Mouse (Mus musculus): ENCODE data around the gene Def8. TPM values are rescaled to one million over a fixed set of nuclear protein-coding genes. Genes with fewer than 3 reads are reported as not detected.

Def8 gene
- total and polyA plus RNA-seq, 3 experiments: 17.9 to 22.4 (median 19.9) TPM

DNA sequence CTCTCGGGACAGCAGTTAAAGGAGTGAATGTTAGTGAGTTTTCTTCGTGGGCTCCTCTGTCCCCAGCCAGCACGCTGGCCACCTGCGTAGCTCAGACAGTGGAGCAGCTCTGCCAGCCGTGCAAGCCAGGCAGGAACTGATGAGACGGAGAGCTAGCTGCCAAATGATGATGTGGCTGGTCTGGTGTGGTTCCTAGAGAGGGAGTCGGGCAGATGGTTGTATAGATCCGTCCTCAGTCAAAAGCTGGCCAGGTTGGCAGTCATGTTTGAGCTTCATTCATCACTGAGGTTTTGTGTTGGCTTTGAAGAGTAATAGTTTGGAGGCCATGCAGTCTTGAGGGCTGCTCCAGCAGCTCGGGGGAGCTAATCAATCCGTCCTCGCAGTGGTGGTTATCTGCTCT is 75.6 kb downstream of the Def8 start:
- Histone ChIP-seq H3K9me3 (replicated peaks; ENCODE audit: low read length) (peaks cover 11% of the 10 kb centered on the region), H3K27ac (ENCODE audit: insufficient read depth, low read depth) (no peak overlapping the region), H3K79me2 (replicated peaks; ENCODE audit: control insufficient read depth, extremely low read depth, insufficient read depth, poor library complexity, severe bottlenecking) (no peaks in the 10 kb centered on the region), H3K9ac (ENCODE audit: insufficient read depth, low read depth) (no peak overlapping the region), H3K36me3 (replicated peaks in 1 of 2; ENCODE audit: control insufficient read depth in 1 of 2, insufficient read depth in 1 of 2, low read length in 1 of 2) (peaks cover 79 to 98% of the 10 kb centered on the region in 2 experiments), H3K4me3 (replicated peaks in 1 of 3; ENCODE audit: low read depth in 2 of 3, low read length in 2 of 3, poor library complexity in 1 of 3) (no peak overlapping the region), H3K27me3 (replicated peaks) (no peaks in the 10 kb centered on the region), H3K4me2 (ENCODE audit: insufficient read depth, low read depth, poor library complexity, severe bottlenecking) (no peak overlapping the region), H3K4me1 (ENCODE audit: control insufficient read depth in 1 of 2, insufficient read depth in 2 of 2) (no peaks in the 10 kb centered on the region)
- in situ Hi-C loops (cut with MboI; ENCODE audit: low pct_ligation_motif_present, low pct_unique_long_range_greater_than_20kb, low sequenced_read_pairs) (no loop called here), dilution Hi-C loops (cut with MboI; ENCODE audit: extremely low pct_ligation_motif_present, extremely low pct_unique_long_range_greater_than_20kb, low sequenced_read_pairs) (no loop called here)
- no peak for TF ChIP-seq JUND (conservative IDR thresholded peaks at IDR 0.05; ENCODE audit: low read depth, low read length)
- no peak for TF ChIP-seq ETS1 (conservative IDR thresholded peaks at IDR 0.05; ENCODE audit: low read depth, low read length)
- no peak for TF ChIP-seq ZNF384 (IDR thresholded peaks at IDR 0.05; ENCODE audit: low read depth, low read length)
- TF ChIP-seq POLR2AphosphoS2 (IDR thresholded peaks at IDR 0.05; ENCODE audit: low read depth, low read length): no peak
- no peak for TF ChIP-seq SIN3A (IDR thresholded peaks at IDR 0.05; ENCODE audit: low read length)
- TF ChIP-seq CHD1 (IDR thresholded peaks at IDR 0.05; ENCODE audit: low read depth, low read length): no peak
- no peak for TF ChIP-seq ELF1 (IDR thresholded peaks at IDR 0.05; ENCODE audit: low read depth, low read length)
- TF ChIP-seq RCOR1 (conservative IDR thresholded peaks at IDR 0.05; ENCODE audit: low read depth, low read length): no peak
- no peak for TF ChIP-seq NELFE (IDR thresholded peaks at IDR 0.05; ENCODE audit: low read depth, low read length)
- TF ChIP-seq IRF4 (IDR thresholded peaks at IDR 0.05; ENCODE audit: low read depth, low read length): no peak
- TF ChIP-seq USF2 (conservative IDR thresholded peaks at IDR 0.05; ENCODE audit: low read depth, low read length): no peak
- no peak for TF ChIP-seq BHLHE40 (IDR thresholded peaks at IDR 0.05; ENCODE audit: low read depth, low read length)
- no peak for TF ChIP-seq MEF2A (IDR thresholded peaks at IDR 0.05; ENCODE audit: borderline replicate concordance, low read depth, low read length)
- TF ChIP-seq SMC3 (IDR thresholded peaks at IDR 0.05; ENCODE audit: low read depth, low read length): no peak
- TF ChIP-seq MAZ (IDR thresholded peaks at IDR 0.05; ENCODE audit: low read depth, low read length): no peak
- no peak for TF ChIP-seq JUN (IDR thresholded peaks at IDR 0.05; ENCODE audit: insufficient read depth, low read depth, low read length)
- DNase-seq (ENCODE audit: extremely low read depth): no peak

DNA sequence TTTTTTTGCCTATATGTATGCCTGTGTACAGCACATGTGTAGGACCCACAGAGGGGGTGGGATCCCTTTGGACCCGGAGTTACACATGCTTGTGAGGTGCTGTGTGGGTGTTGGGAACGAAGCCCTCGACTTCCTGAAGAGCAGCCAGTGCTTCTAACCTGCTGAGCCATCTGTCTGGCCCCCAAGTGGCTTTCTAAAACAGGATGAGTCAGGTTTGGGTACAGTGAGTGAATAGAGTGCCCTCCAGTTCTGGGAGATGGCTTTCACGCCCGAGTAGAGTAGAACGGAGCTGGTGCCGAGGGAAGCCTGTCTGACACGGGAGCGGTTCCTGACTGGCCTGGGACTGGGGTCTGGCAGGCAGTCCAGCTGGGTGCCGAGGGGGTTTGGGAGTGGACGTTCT is 76.2 kb downstream of the Def8 start:
- dilution Hi-C loops (cut with MboI; ENCODE audit: extremely low pct_ligation_motif_present, extremely low pct_unique_long_range_greater_than_20kb, low sequenced_read_pairs) (no loop called here), in situ Hi-C loops (cut with MboI; ENCODE audit: low pct_ligation_motif_present, low pct_unique_long_range_greater_than_20kb, low sequenced_read_pairs) (no loop called here)
- no peaks in the 10 kb centered on the region for H3K79me2 ChIP-seq (replicated peaks; ENCODE audit: control insufficient read depth, extremely low read depth, insufficient read depth, poor library complexity, severe bottlenecking)
- peaks cover 80 to 98% of the 10 kb centered on the region in 2 experiments for H3K36me3 ChIP-seq (replicated peaks in 1 of 2; ENCODE audit: control insufficient read depth in 1 of 2, insufficient read depth in 1 of 2, low read length in 1 of 2)
- H3K9ac ChIP-seq (ENCODE audit: insufficient read depth, low read depth): no peak overlapping the region
- no peak overlapping the region for H3K4me2 ChIP-seq (ENCODE audit: insufficient read depth, low read depth, poor library complexity, severe bottlenecking)
- no peaks in the 10 kb centered on the region for H3K27me3 ChIP-seq (replicated peaks)
- H3K27ac ChIP-seq (ENCODE audit: insufficient read depth, low read depth): no peak overlapping the region
- no peaks in the 10 kb centered on the region for H3K4me1 ChIP-seq (ENCODE audit: control insufficient read depth in 1 of 2, insufficient read depth in 2 of 2)
- H3K4me3 ChIP-seq (replicated peaks in 1 of 3; ENCODE audit: low read depth in 2 of 3, low read length in 2 of 3, poor library complexity in 1 of 3): no peak overlapping the region
- DNase-seq (ENCODE audit: extremely low read depth): no peak
- peaks cover 11% of the 10 kb centered on the region for H3K9me3 ChIP-seq (replicated peaks; ENCODE audit: low read length)
- TF ChIP-seq MXI1 (IDR thresholded peaks at IDR 0.05; ENCODE audit: low read depth, low read length) (no peak), TCF12 (IDR thresholded peaks at IDR 0.05; ENCODE audit: low read depth, low read length) (no peak), RCOR1 (conservative IDR thresholded peaks at IDR 0.05; ENCODE audit: low read depth, low read length) (no peak), ZKSCAN1 (IDR thresholded peaks at IDR 0.05; ENCODE audit: borderline replicate concordance, low read depth, low read length) (no peak), GABPA (IDR thresholded peaks at IDR 0.05; ENCODE audit: insufficient replicate concordance, low read depth, low read length) (no peak), BHLHE40 (IDR thresholded peaks at IDR 0.05; ENCODE audit: low read depth, low read length) (no peak), SIN3A (IDR thresholded peaks at IDR 0.05; ENCODE audit: low read length) (no peak), MAX (IDR thresholded peaks at IDR 0.05; ENCODE audit: low read length) (no peak), RAD21 (IDR thresholded peaks at IDR 0.05; ENCODE audit: low read depth, low read length) (no peak), MAZ (IDR thresholded peaks at IDR 0.05; ENCODE audit: low read depth, low read length) (no peak), CHD2 (IDR thresholded peaks at IDR 0.05; ENCODE audit: low read length) (no peak), POLR2A (IDR thresholded peaks at IDR 0.05; ENCODE audit: low read depth, low read length) (no peak), MAFK (IDR thresholded peaks at IDR 0.05; ENCODE audit: insufficient replicate concordance, low read length) (no peak), TBP (conservative IDR thresholded peaks at IDR 0.05; ENCODE audit: low read depth, low read length) (no peak)
